21 mouse cellular contexts compared by ENCODE assay signal in genomic region chr13:102700176-102700575, GRCm38 (mm10). TPM values are rescaled to one million over a fixed set of nuclear protein-coding genes. Genes with fewer than 3 reads are reported as not detected.
DNase-seq lines count a peak whose midpoint lies in the region; ATAC-seq lines count a peak whose summit lies in the region.
"Had no signal": no experiment of that assay in that cellular context is flagged by ENCODE, and none has a peak within 500 bp of the region (broad histone marks: within the 10 kb centered on the region; RNA-seq: fewer than 3 reads in every experiment).

No protein-coding gene starts in this region.

- no peaks in the 10 kb centered on the region for H3K27me3 ChIP-seq in midbrain, embryonic 14.5 days (ENCODE audit: control insufficient read depth, insufficient read depth, low read length)
- H3K27me3 ChIP-seq in midbrain, embryonic 16.5 days (ENCODE audit: control insufficient read depth, insufficient read depth, low read depth, low read length): no peaks in the 10 kb centered on the region
- no peaks in the 10 kb centered on the region for H3K27me3 ChIP-seq in forebrain, embryonic 15.5 days
- H3K27me3 ChIP-seq: limb, embryonic 12.5 days; liver, embryonic 13.5 days; lung, embryonic 15.5 days; neural tube, embryonic 13.5 days had no signal

- no peaks in the 10 kb centered on the region for H3K9me3 ChIP-seq in midbrain, embryonic 14.5 days (ENCODE audit: control insufficient read depth, low read length)
- H3K9me3 ChIP-seq in midbrain, embryonic 16.5 days (replicated peaks; ENCODE audit: control insufficient read depth, low read length, poor library complexity, severe bottlenecking): no peaks in the 10 kb centered on the region
- no peaks in the 10 kb centered on the region for H3K9me3 ChIP-seq in forebrain, embryonic 15.5 days
- H3K9me3 ChIP-seq: forebrain, embryonic 10.5 days; hindbrain, embryonic 10.5 days; limb, embryonic 12.5 days; liver, embryonic 13.5 days; lung, embryonic 15.5 days; neural tube, embryonic 13.5 days had no signal

- 89% methylated on average over 5 of the region's 5 CpGs for WGBS in midbrain, embryonic 14.5 days
- 90% methylated on average over 5 of the region's 5 CpGs for WGBS in midbrain, embryonic 16.5 days
- WGBS in forebrain, embryonic 15.5 days: 93% methylated on average over 5 of the region's 5 CpGs

- peak; percentile 79 for DNase-seq in heart, adult 11 months
- no peak for DNase-seq in heart, adult 8-10 months (ENCODE audit: low spot score)
- no peak for DNase-seq in midbrain, embryonic 14.5 days
- no peak for DNase-seq in adrenal gland, postnatal 4 days (ENCODE audit: low spot score in 2 of 2)
- DNase-seq: adrenal gland, postnatal 25 days; cerebellum, adult 18-20 months; cerebellum, postnatal 36 days; gastrocnemius, adult 2 months; kidney, adult 8-10 months; liver, embryonic 13.5 days; right cerebral cortex, postnatal 25 days; thymus, postnatal 14 days had no signal

- H3K36me3 ChIP-seq in midbrain, embryonic 14.5 days (ENCODE audit: control insufficient read depth, insufficient read depth, low read length): no peaks in the 10 kb centered on the region
- no peaks in the 10 kb centered on the region for H3K36me3 ChIP-seq in midbrain, embryonic 16.5 days (ENCODE audit: control insufficient read depth, insufficient read depth, low read length)
- no peaks in the 10 kb centered on the region for H3K36me3 ChIP-seq in forebrain, embryonic 15.5 days
- H3K36me3 ChIP-seq: forebrain, embryonic 10.5 days; hindbrain, embryonic 10.5 days; limb, embryonic 12.5 days; liver, embryonic 13.5 days; lung, embryonic 15.5 days; neural tube, embryonic 13.5 days had no signal

- no peak overlapping the region for H3K9ac ChIP-seq in midbrain, embryonic 14.5 days (replicated peaks; ENCODE audit: low read length)
- no peak overlapping the region for H3K9ac ChIP-seq in midbrain, embryonic 16.5 days (ENCODE audit: low read depth, low read length)
- H3K9ac ChIP-seq in forebrain, embryonic 15.5 days (replicated peaks): no peak overlapping the region
- H3K9ac ChIP-seq: limb, embryonic 12.5 days; liver, embryonic 13.5 days; lung, embryonic 15.5 days; neural tube, embryonic 13.5 days had no signal

- 0 out of 2 replicates have a peak overlapping the region, but pooled peaks have one; percentile 1 for H3K27ac ChIP-seq in midbrain, embryonic 14.5 days (replicated peaks; ENCODE audit: low read depth, low read length)
- no peak overlapping the region for H3K27ac ChIP-seq in midbrain, embryonic 16.5 days (ENCODE audit: low read length)
- H3K27ac ChIP-seq in forebrain, embryonic 15.5 days (replicated peaks): no peak overlapping the region
- H3K27ac ChIP-seq: forebrain, embryonic 10.5 days; gastrocnemius, adult 2 months; hindbrain, embryonic 10.5 days; limb, embryonic 12.5 days; liver, embryonic 13.5 days had no signal

- H3K4me3 ChIP-seq in midbrain, embryonic 14.5 days (replicated peaks; ENCODE audit: low read depth, low read length): no peak overlapping the region
- H3K4me3 ChIP-seq in midbrain, embryonic 16.5 days (ENCODE audit: low read depth, low read length): no peak overlapping the region
- H3K4me3 ChIP-seq in forebrain, embryonic 15.5 days: no peak overlapping the region
- H3K4me3 ChIP-seq: forebrain, embryonic 10.5 days; gastrocnemius, adult 2 months; hindbrain, embryonic 10.5 days; limb, embryonic 12.5 days; liver, embryonic 13.5 days; lung, embryonic 15.5 days; neural tube, embryonic 13.5 days had no signal

- no peak overlapping the region for H3K4me2 ChIP-seq in midbrain, embryonic 14.5 days (ENCODE audit: low read length)
- H3K4me2 ChIP-seq in midbrain, embryonic 16.5 days (ENCODE audit: low read length): no peak overlapping the region
- H3K4me2 ChIP-seq in forebrain, embryonic 15.5 days (replicated peaks): no peak overlapping the region
- H3K4me2 ChIP-seq: limb, embryonic 12.5 days; liver, embryonic 13.5 days; lung, embryonic 15.5 days; neural tube, embryonic 13.5 days had no signal

- no peak for ATAC-seq in midbrain, embryonic 14.5 days (ENCODE audit: low FRiP score, low TSS enrichment)
- no peak for ATAC-seq in midbrain, embryonic 16.5 days
- ATAC-seq in hematopoietic stem cell, adult 5-6 weeks (replicated peaks in 1 of 2; ENCODE audit: insufficient read depth in 1 of 2, low FRiP score in 2 of 2, low TSS enrichment in 1 of 2, low read depth in 1 of 2, poor library complexity in 2 of 2, severe bottlenecking in 2 of 2): peak; percentile 47 to 72
- peak; percentile 55; the same call in 1 of the 2 replicates for ATAC-seq in neutrophil, adult 5-6 weeks (ENCODE audit: extremely low read depth, insufficient number of reproducible peaks, low FRiP score, poor library complexity, severe bottlenecking)
- no peak for ATAC-seq in forebrain, embryonic 15.5 days (replicated peaks)

- H3K4me1 ChIP-seq in midbrain, embryonic 14.5 days (ENCODE audit: control insufficient read depth, insufficient read depth, low read length): peaks cover 15% of the 10 kb centered on the region
- peaks cover 15% of the 10 kb centered on the region for H3K4me1 ChIP-seq in midbrain, embryonic 16.5 days (ENCODE audit: control insufficient read depth, insufficient read depth, low read length)
- H3K4me1 ChIP-seq in forebrain, embryonic 15.5 days: peaks cover 15% of the 10 kb centered on the region

RNA-seq across cellular contexts. Expression of gene Cd180, which starts 6.8 kb away (rescaled TPM):
- total RNA-seq in heart, adult 8-10 months (2022): 1 to 10 TPM in 2 of 4 experiments, under 1 TPM in 2; 0.57 to 2.5 (median 0.85) TPM
- 0.62 and 1.0 TPM in 2 replicates for polyA plus RNA-seq in midbrain, embryonic 14.5 days (2014; fragmentation: Nextera tagmentation; extraction: Ambion mirVana)
- polyA plus RNA-seq in midbrain, embryonic 16.5 days (2015; fragmentation: Nextera tagmentation; extraction: Ambion mirVana): 0.58 and 0.94 TPM in 2 replicates
- total RNA-seq in hematopoietic stem cell, adult 5-6 weeks (2017): 14.8 and 15.1 TPM in 2 replicates
- 65.2 and 80.5 TPM in 2 replicates for total RNA-seq in neutrophil, adult 5-6 weeks (2017)
- total RNA-seq in adrenal gland, postnatal 4 days (2021): 1 to 10 TPM; 1.8 to 1.9 TPM
- 0.19 and 0.23 TPM in 2 replicates for polyA plus RNA-seq in forebrain, embryonic 15.5 days (2015; fragmentation: Nextera tagmentation; extraction: Ambion mirVana)

Comparison
In these comparisons a context has a peak if more than half of its experiments do, and no peak if none do; other contexts are left out.
1. ATAC-seq: peak in hematopoietic stem cell, adult 5-6 weeks (2 of 2) and neutrophil, adult 5-6 weeks (single experiment); none in midbrain, embryonic 14.5 days (single experiment), midbrain, embryonic 16.5 days (single experiment) and forebrain, embryonic 15.5 days (single experiment).